Mouse (Mus musculus) brain, adult 10 weeks (tissue): ENCODE results near the gene Celsr1. TPM values are rescaled to one million over a fixed set of nuclear protein-coding genes. Genes with fewer than 3 reads are reported as not detected.

Source experiments
- polyA plus RNA-seq: library from polyadenylated mRNA; stranded (reverse); fragments of 350-450 nt; fragmentation: Illumina TruSeq; extraction: RNeasy Lipid Tissue Mini Kit (QIAGEN cat#74804); gene quantifications from one replicate; pipeline ENCODE4 v1.2.3, GENCODE M21; 2015; ENCODE audit warnings: low read depth, low replicate concordance

Celsr1 gene
- 1.8 TPM for polyA plus RNA-seq

GRCm38 (mm10) chr15:86033191-86033841 lies at the start of gene Celsr1:
Celsr1 (minus strand) TSS chr15:86033777.

GRCm38 (mm10) chr15:86057413-86057812 lies 23.8 kb upstream of the Celsr1 start, which contains the start of gene Gramd4:
Gramd4 (plus strand) TSS chr15:86057695.

GRCm38 (mm10) chr15:85878848-85879497 lies 154.6 kb downstream of the Celsr1 start, which contains the start of gene Trmu:
Trmu (plus strand) TSS chr15:85879312.

GRCm38 (mm10) chr15:85859490-85860031 lies 174.0 kb downstream of the Celsr1 start, which contains the start of gene Gtse1:
Gtse1 (plus strand) TSS chr15:85859745.

Other genes starting within 250 kb of the Celsr1 start
- 28.3 TPM for gene Cdpf1, start 222.1 kb downstream of the Celsr1 start, polyA plus RNA-seq
- 0.49 TPM for gene Pkdrej, start 212.0 kb downstream of the Celsr1 start, polyA plus RNA-seq
- 4.5 TPM for gene Ttc38, start 201.5 kb downstream of the Celsr1 start, polyA plus RNA-seq
- 0.27 TPM for gene Gtse1, start 174.0 kb downstream of the Celsr1 start, polyA plus RNA-seq
- gene Trmu, start 154.5 kb downstream of the Celsr1 start, polyA plus RNA-seq = 28.6 TPM
- 26.9 TPM for gene Gramd4, start 23.9 kb upstream of the Celsr1 start, polyA plus RNA-seq
- 43.2 TPM for gene Cerk, start 152.4 kb upstream of the Celsr1 start, polyA plus RNA-seq
- 25.0 TPM for gene Tbc1d22a, start 180.7 kb upstream of the Celsr1 start, polyA plus RNA-seq